Mouse (Mus musculus) myocyte (in vitro differentiated cells): ENCODE results near the gene Uaca. TPM values are rescaled to one million over a fixed set of nuclear protein-coding genes. Genes with fewer than 3 reads are reported as not detected.

ENCODE experiments used
- H3K27me3 ChIP-seq: one replicate; pipeline ENCODE4 v1.6.1; 2011; ENCODE audit not compliant: control insufficient read depth, insufficient read depth, insufficient read length
- H3K36me3 ChIP-seq: one replicate; pipeline ENCODE4 v1.6.1; 2011; ENCODE audit not compliant: control insufficient read depth, insufficient read depth
- H3K4me2 ChIP-seq: one replicate; pipeline ENCODE4 v1.6.1; 2011; ENCODE audit warnings: low read depth, control low read depth
- H3K4me3 ChIP-seq: one replicate; pipeline ENCODE4 v1.5.1; 2011; ENCODE audit warnings: mild to moderate bottlenecking, control low read depth, moderate library complexity
- H3K79me2 ChIP-seq: one replicate; pipeline ENCODE4 v1.6.1; 2011; ENCODE audit not compliant: control insufficient read depth, insufficient read depth
- H3ac ChIP-seq: one replicate; pipeline ENCODE4 v1.6.1; 2011; ENCODE audit not compliant: control insufficient read depth, insufficient read length
- CEBPB ChIP-seq: IDR thresholded peaks from 2 replicates; pipeline ENCODE4 v1.6.1; 2011; ENCODE audit warnings: mild to moderate bottlenecking, moderate library complexity; ENCODE audit not compliant: poor library complexity, insufficient read depth, severe bottlenecking
- E2F4 ChIP-seq: IDR thresholded peaks from one replicate; pipeline ENCODE4 v1.6.1; 2011; ENCODE audit warnings: mild to moderate bottlenecking, control low read depth, moderate library complexity; ENCODE audit not compliant: insufficient read depth
- MAX ChIP-seq: IDR thresholded peaks from one replicate; pipeline ENCODE4 v1.6.1; 2011; ENCODE audit warnings: low read depth, mild to moderate bottlenecking, control low read depth
- MYOD1 ChIP-seq, 3 experiments: IDR thresholded peaks; one replicate each; pipeline ENCODE4 v1.6.1; 2011; ENCODE audit warnings: control low read depth in 2 of 3, low read depth in 2 of 3, mild to moderate bottlenecking in 2 of 3, moderate library complexity in 1 of 3; ENCODE audit not compliant: insufficient read length in 2 of 3, control insufficient read depth in 1 of 3
- MYOG ChIP-seq, 3 experiments: IDR thresholded peaks; one replicate each; pipeline ENCODE4 v1.6.1; 2011; ENCODE audit warnings: control low read depth in 2 of 3, low read depth in 2 of 3, mild to moderate bottlenecking in 2 of 3; ENCODE audit not compliant: insufficient read length in 2 of 3, control insufficient read depth in 1 of 3, insufficient read depth in 1 of 3
- POLR2A ChIP-seq: IDR thresholded peaks from one replicate; pipeline ENCODE4 v1.6.1; 2011; ENCODE audit warnings: low read depth, mild to moderate bottlenecking, control low read depth, moderate library complexity; ENCODE audit not compliant: insufficient read length
- POLR2AphosphoS2 ChIP-seq: IDR thresholded peaks from one replicate; pipeline ENCODE4 v1.6.1; 2011; ENCODE audit warnings: low read depth, control low read depth; ENCODE audit not compliant: insufficient read length
- REST ChIP-seq: IDR thresholded peaks from one replicate; pipeline ENCODE4 v1.6.1; 2011; ENCODE audit warnings: mild to moderate bottlenecking, control low read depth, moderate library complexity; ENCODE audit not compliant: insufficient read depth, insufficient read length
- SRF ChIP-seq: IDR thresholded peaks from one replicate; pipeline ENCODE4 v1.6.1; 2011; ENCODE audit warnings: low read depth; ENCODE audit not compliant: control insufficient read depth, insufficient read length
- TCF12 ChIP-seq: IDR thresholded peaks from one replicate; pipeline ENCODE4 v1.6.1; 2011; ENCODE audit warnings: mild to moderate bottlenecking, control low read depth; ENCODE audit not compliant: poor library complexity, insufficient read depth, severe bottlenecking
- TCF3 ChIP-seq: IDR thresholded peaks from one replicate; pipeline ENCODE4 v1.6.1; 2011; ENCODE audit warnings: low read depth, control low read depth; ENCODE audit not compliant: insufficient read length
- USF1 ChIP-seq: IDR thresholded peaks from one replicate; pipeline ENCODE4 v1.6.1; 2011; ENCODE audit warnings: low read depth, mild to moderate bottlenecking, control low read depth, moderate library complexity
- polyA plus RNA-seq: library from polyadenylated mRNA; unstranded; fragments of >200 nt; fragmentation: generic; extraction: Trizol; gene quantifications from one replicate; pipeline ENCODE4 v1.2.1, GENCODE M21; 2012; ENCODE audit warnings: missing spikeins

Uaca gene
- polyA plus RNA-seq, 1 experiment = 7.4 TPM

GRCm38 (mm10) chr9:60893511-60893910 is 99.2 kb downstream of the Uaca start:
- TF ChIP-seq REST (no peak), E2F4 (no peak), POLR2AphosphoS2 (no peak)

GRCm38 (mm10) chr9:60895486-60896110 is 101.3 kb downstream of the Uaca start:
- Histone ChIP-seq H3ac (no peak overlapping the region), H3K4me3 (no peak overlapping the region), H3K36me3 (no peaks in the 10 kb centered on the region), H3K27me3 (peaks cover 13% of the 10 kb centered on the region), H3K4me2 (no peak overlapping the region), H3K79me2 (no peaks in the 10 kb centered on the region)
- TF ChIP-seq CEBPB (no peak), MYOG (IDR thresholded peaks at IDR 0.05; ENCODE audit: control insufficient read depth in 1 of 3, insufficient read depth in 1 of 3, insufficient read length in 2 of 3, low read depth in 2 of 3) (no peak), MAX (no peak), E2F4 (no peak), MYOD1 (IDR thresholded peaks at IDR 0.05; ENCODE audit: control insufficient read depth in 1 of 3, insufficient read length in 2 of 3, low read depth in 2 of 3) (no peak), POLR2AphosphoS2 (no peak), POLR2A (no peak), SRF (no peak), USF1 (no peak), REST (no peak), TCF3 (no peak), TCF12 (no peak)

More at GRCm38 (mm10) chr9:60893511-60893910, 99.2 kb downstream of the Uaca start:
- Histone ChIP-seq H3K4me3 (no peak overlapping the region), H3K36me3 (no peaks in the 10 kb centered on the region), H3K4me2 (no peak overlapping the region), H3K79me2 (no peaks in the 10 kb centered on the region), H3ac (no peak overlapping the region), H3K27me3 (peaks cover 13% of the 10 kb centered on the region)

GRCm38 (mm10) chr9:60898291-60899020 is 104.1 kb downstream of the Uaca start:
- Histone ChIP-seq H3ac (no peak overlapping the region), H3K36me3 (no peaks in the 10 kb centered on the region), H3K4me2 (no peak overlapping the region), H3K4me3 (no peak overlapping the region), H3K27me3 (peaks cover 13% of the 10 kb centered on the region), H3K79me2 (no peaks in the 10 kb centered on the region)
- no peak for TF ChIP-seq REST
- no peak for TF ChIP-seq TCF12
- TF ChIP-seq MYOG (IDR thresholded peaks at IDR 0.05; ENCODE audit: control insufficient read depth in 1 of 3, insufficient read depth in 1 of 3, insufficient read length in 2 of 3, low read depth in 2 of 3) = no peak
- no peak for TF ChIP-seq POLR2A
- TF ChIP-seq CEBPB = no peak
- TF ChIP-seq MAX = no peak
- no peak for TF ChIP-seq MYOD1 (IDR thresholded peaks at IDR 0.05; ENCODE audit: control insufficient read depth in 1 of 3, insufficient read length in 2 of 3, low read depth in 2 of 3)
- TF ChIP-seq SRF = no peak
- TF ChIP-seq POLR2AphosphoS2 = no peak
- TF ChIP-seq USF1 = no peak
- TF ChIP-seq TCF3 = no peak
- no peak for TF ChIP-seq E2F4

GRCm38 (mm10) chr9:60899201-60899600 is 104.9 kb downstream of the Uaca start:
- TF ChIP-seq E2F4 (no peak), TCF12 (no peak), USF1 (no peak), MAX (no peak), POLR2AphosphoS2 (no peak), MYOG (IDR thresholded peaks at IDR 0.05; ENCODE audit: control insufficient read depth in 1 of 3, insufficient read depth in 1 of 3, insufficient read length in 2 of 3, low read depth in 2 of 3) (no peak)
- no peak overlapping the region for H3K4me3 ChIP-seq
- no peaks in the 10 kb centered on the region for H3K79me2 ChIP-seq
- H3K4me2 ChIP-seq = no peak overlapping the region
- H3K36me3 ChIP-seq = no peaks in the 10 kb centered on the region
- H3ac ChIP-seq = no peak overlapping the region
- H3K27me3 ChIP-seq = peaks cover 10% of the 10 kb centered on the region

GRCm38 (mm10) chr9:60899797-60900459 is 105.6 kb downstream of the Uaca start:
- H3K4me2 ChIP-seq = no peak overlapping the region
- H3ac ChIP-seq = no peak overlapping the region
- no peak for TF ChIP-seq POLR2AphosphoS2
- no peak for TF ChIP-seq MYOG (IDR thresholded peaks at IDR 0.05; ENCODE audit: control insufficient read depth in 1 of 3, insufficient read depth in 1 of 3, insufficient read length in 2 of 3, low read depth in 2 of 3)
- no peaks in the 10 kb centered on the region for H3K79me2 ChIP-seq
- H3K27me3 ChIP-seq = peaks cover 3% of the 10 kb centered on the region
- H3K4me3 ChIP-seq = no peak overlapping the region
- H3K36me3 ChIP-seq = no peaks in the 10 kb centered on the region
